ENCODE assay signal across 8 mouse cellular contexts in the genomic region with DNA sequence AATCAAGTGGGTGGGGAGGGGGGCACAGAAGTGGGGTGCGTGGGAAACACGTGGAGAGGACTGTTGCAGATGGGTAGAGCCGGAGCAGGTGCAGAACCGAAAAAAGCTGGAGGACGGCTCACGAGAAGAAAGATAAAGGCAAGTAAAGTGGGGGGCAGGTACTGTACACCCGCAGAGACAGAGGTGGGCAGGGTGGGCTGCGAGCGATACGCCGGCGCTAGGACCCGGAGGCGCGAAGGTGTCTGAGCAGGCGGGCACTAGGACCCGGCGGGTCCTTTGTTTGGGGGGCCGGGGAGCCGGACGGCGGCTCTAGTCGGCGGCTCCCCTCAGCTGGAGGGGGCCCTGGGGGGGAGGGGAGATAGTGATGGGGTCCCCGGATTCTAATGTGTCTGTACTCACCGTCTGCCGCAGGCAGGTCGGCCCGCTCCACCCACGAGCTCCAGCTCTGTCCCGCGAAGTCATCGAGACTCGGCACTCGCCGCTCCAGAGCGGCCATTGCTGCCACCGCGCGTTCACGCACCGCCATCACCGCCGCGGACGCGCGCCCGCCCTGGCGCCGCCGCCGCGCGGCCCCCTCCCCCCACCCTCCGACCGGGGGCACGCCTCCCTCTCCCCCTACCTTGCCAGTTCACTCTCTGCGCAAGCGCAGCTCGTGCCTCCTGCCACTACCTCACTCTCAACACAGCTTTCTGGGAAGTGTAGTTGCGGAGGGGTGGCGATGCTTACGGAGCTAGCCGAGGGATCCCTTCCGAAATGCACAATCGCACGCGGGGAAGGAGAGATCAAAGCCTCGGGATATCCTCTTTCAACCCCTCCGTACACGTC. TPM values are rescaled to one million over a fixed set of nuclear protein-coding genes. Genes with fewer than 3 reads are reported as not detected.
DNase-seq lines count a peak whose midpoint lies in the region; ATAC-seq and TF ChIP-seq lines count a peak whose summit lies in the region.

No protein-coding gene starts in this region.

- TF ChIP-seq POLR2A in olfactory bulb, adult 2 months (IDR thresholded peaks at IDR 0.05; ENCODE audit: insufficient read depth, low read depth, low read length) = peak; percentile 90; the same call in 1 of the 2 replicates
- peak; percentile 78 for TF ChIP-seq POLR2A in thymus, adult 2 months (IDR thresholded peaks at IDR 0.05; ENCODE audit: control insufficient read depth, extremely low read depth, insufficient read depth, low read length, poor library complexity)

- WGBS in forebrain, embryonic 16.5 days = 1% methylated on average over 55 of the region's 72 CpGs
- under 1% methylated on average over 68 of the region's 72 CpGs for WGBS in lung, embryonic 14.5 days
- under 1% methylated on average over 71 of the region's 72 CpGs for WGBS in olfactory bulb, adult 2 months
- WGBS in thymus, adult 2 months = under 1% methylated on average over 68 of the region's 72 CpGs

- H3K27me3 ChIP-seq in G1E (ENCODE audit: insufficient read depth, low read length) = no peaks in the 10 kb centered on the region; the same call in 1 of the 2 replicates
- H3K27me3 ChIP-seq in forebrain, embryonic 16.5 days (replicated peaks; ENCODE audit: control insufficient read depth, insufficient read depth, low read length) = no peaks in the 10 kb centered on the region
- no peaks in the 10 kb centered on the region for H3K27me3 ChIP-seq in lung, embryonic 14.5 days (ENCODE audit: insufficient read depth, low read length)
- no peaks in the 10 kb centered on the region for H3K27me3 ChIP-seq in thymus, adult 2 months (ENCODE audit: control insufficient read depth, insufficient read depth, low read length)

- H3K36me3 ChIP-seq in G1E (replicated peaks) = peaks cover 38% of the 10 kb centered on the region
- peaks cover 8% of the 10 kb centered on the region; the same call in 1 of the 2 replicates for H3K36me3 ChIP-seq in forebrain, embryonic 16.5 days (ENCODE audit: control insufficient read depth, insufficient read depth)
- H3K36me3 ChIP-seq in lung, embryonic 14.5 days (ENCODE audit: insufficient read depth) = peaks cover 21% of the 10 kb centered on the region
- H3K36me3 ChIP-seq in thymus, adult 2 months (ENCODE audit: control insufficient read depth, insufficient read depth, low read length) = no peaks in the 10 kb centered on the region

- ATAC-seq in G1E (ENCODE audit: extremely low read depth, insufficient number of reproducible peaks, low FRiP score, poor library complexity, severe bottlenecking) = peak; percentile 90
- ATAC-seq in forebrain, embryonic 16.5 days = peak; percentile 93
- peak; percentile 94 for ATAC-seq in lung, embryonic 14.5 days (ENCODE audit: insufficient read depth)

- intact Hi-C loops in heart, postnatal 36 days (cut with DNase I) = loop anchor here (2.0 to 10.0 kb wide), 2 partner anchors 47 to 345 kb away; a partner anchor contains a TSS

- H3K4me1 ChIP-seq in G1E (ENCODE audit: insufficient read depth, low read depth, low read length) = peaks cover 36% of the 10 kb centered on the region
- peaks cover 37% of the 10 kb centered on the region for H3K4me1 ChIP-seq in forebrain, embryonic 16.5 days (replicated peaks; ENCODE audit: control insufficient read depth, insufficient read depth, low read length)
- peaks cover 3% of the 10 kb centered on the region; the same call in 1 of the 2 replicates for H3K4me1 ChIP-seq in lung, embryonic 14.5 days (ENCODE audit: insufficient read depth)
- peaks cover 32% of the 10 kb centered on the region for H3K4me1 ChIP-seq in olfactory bulb, adult 2 months (ENCODE audit: control insufficient read depth, insufficient read depth, low read length)
- peaks cover 13% of the 10 kb centered on the region for H3K4me1 ChIP-seq in thymus, adult 2 months (replicated peaks; ENCODE audit: control insufficient read depth, insufficient read depth, low read length)

- TF ChIP-seq CTCF in G1E (IDR thresholded peaks at IDR 0.05; ENCODE audit: low read depth, low read length) = no peak
- TF ChIP-seq CTCF in layer of hippocampus, adult 2 months (conservative IDR thresholded peaks at IDR 0.05) = no peak
- no peak for TF ChIP-seq CTCF in lung, embryonic 14.5 days (IDR thresholded peaks at IDR 0.05; ENCODE audit: low read depth)
- no peak for TF ChIP-seq CTCF in olfactory bulb, adult 2 months (IDR thresholded peaks at IDR 0.05; ENCODE audit: insufficient read depth, low read depth, low read length)
- TF ChIP-seq CTCF in thymus, adult 2 months (IDR thresholded peaks at IDR 0.05; ENCODE audit: borderline replicate concordance, control insufficient read depth, extremely low read depth, insufficient read depth, low read length, poor library complexity) = no peak

- DNase-seq in G1E (ENCODE audit: low spot score) = peak; percentile 91
- peak; percentile 95 to 96 for DNase-seq in cerebellum, adult 18-20 months
- peak; percentile 89 to 92 for DNase-seq in heart, postnatal 36 days
- DNase-seq in layer of hippocampus, adult 2 months (ENCODE audit: low spot score in 2 of 2) = peak; percentile 91 to 95
- peak; percentile 97 for DNase-seq in lung, embryonic 14.5 days
- peak; percentile 90 for DNase-seq in thymus, adult 2 months

- peak overlapping the region; percentile 77 for H3K4me3 ChIP-seq in G1E (ENCODE audit: low read depth, low read length)
- peak overlapping the region; percentile 66 for H3K4me3 ChIP-seq in forebrain, embryonic 16.5 days (replicated peaks; ENCODE audit: low read length)
- peak overlapping the region; percentile 90 for H3K4me3 ChIP-seq in layer of hippocampus, adult 2 months
- H3K4me3 ChIP-seq in lung, embryonic 14.5 days (ENCODE audit: low read depth, low read length) = peak overlapping the region; percentile 62
- H3K4me3 ChIP-seq in olfactory bulb, adult 2 months (ENCODE audit: insufficient read depth, low read depth, low read length) = peak overlapping the region; percentile 57
- peak overlapping the region; percentile 66 for H3K4me3 ChIP-seq in thymus, adult 2 months (ENCODE audit: control insufficient read depth, insufficient read depth, low read length)

- H3K9ac ChIP-seq in forebrain, embryonic 16.5 days (replicated peaks; ENCODE audit: low read depth, low read length) = peak overlapping the region; percentile 88
- H3K9ac ChIP-seq in lung, embryonic 14.5 days = peak overlapping the region; percentile 82

- peak overlapping the region; percentile 94 for H3K4me2 ChIP-seq in forebrain, embryonic 16.5 days (ENCODE audit: low read length)
- peak overlapping the region; percentile 83 for H3K4me2 ChIP-seq in lung, embryonic 14.5 days

- H3K27ac ChIP-seq in forebrain, embryonic 16.5 days (ENCODE audit: low read length) = peak overlapping the region; percentile 93
- peak overlapping the region; percentile 100 for H3K27ac ChIP-seq in layer of hippocampus, adult 2 months
- H3K27ac ChIP-seq in lung, embryonic 14.5 days (ENCODE audit: low read depth) = peak overlapping the region; percentile 91
- peak overlapping the region; percentile 84 for H3K27ac ChIP-seq in olfactory bulb, adult 2 months (ENCODE audit: insufficient read depth, low read depth, low read length)
- H3K27ac ChIP-seq in thymus, adult 2 months (ENCODE audit: control insufficient read depth, insufficient read depth, low read length) = peak overlapping the region; percentile 74

- no peaks in the 10 kb centered on the region for H3K9me3 ChIP-seq in G1E (replicated peaks)
- no peaks in the 10 kb centered on the region for H3K9me3 ChIP-seq in forebrain, embryonic 16.5 days (ENCODE audit: control insufficient read depth, low read length)
- no peaks in the 10 kb centered on the region for H3K9me3 ChIP-seq in lung, embryonic 14.5 days (ENCODE audit: low read depth, low read length)

RNA-seq across cellular contexts. Expression of a gene that starts 0.6 kb away (rescaled TPM):
- total RNA-seq in G1E (2014; fragmentation: Nextera tagmentation) (8.0 and 8.6 TPM in 2 replicates), G1E (2017) (2.1 and 2.7 TPM in 2 replicates)
- 17.0 and 19.7 TPM in 2 replicates for polyA plus RNA-seq in G1E (2012)
- 30.7 and 33.8 TPM in 2 replicates for polyA plus RNA-seq in forebrain, embryonic 16.5 days (2015; fragmentation: Nextera tagmentation; extraction: Ambion mirVana)
- total RNA-seq in heart, postnatal 36 days (2021) = 1 to 10 TPM; 2.6 to 3.2 TPM
- total RNA-seq in layer of hippocampus, adult 2 months (2021) = 10 to 100 TPM; 31.9 to 34.6 TPM
- 14.0 and 18.1 TPM in 2 replicates for polyA plus RNA-seq in lung, embryonic 14.5 days (2014; fragmentation: Nextera tagmentation; extraction: Ambion mirVana)
- not detected in 2 replicates for polyA plus RNA-seq in olfactory bulb, adult 2 months (2012; ENCODE audit: insufficient read depth, insufficient read length, low replicate concordance, missing spikeins)
- polyA plus RNA-seq in thymus, adult 2 months (2012; rRNA removed) = 38.0 and 38.8 TPM in 2 replicates

RNA-seq across cellular contexts. Expression of a gene that starts 9.1 kb away (rescaled TPM):
- total RNA-seq in G1E (2014; fragmentation: Nextera tagmentation) (2.9 and 3.9 TPM in 2 replicates), G1E (2017) (6.3 and 6.6 TPM in 2 replicates)
- polyA plus RNA-seq in G1E (2012) = 2.9 and 3.4 TPM in 2 replicates
- polyA plus RNA-seq in forebrain, embryonic 16.5 days (2015; fragmentation: Nextera tagmentation; extraction: Ambion mirVana) = 4.1 and 5.7 TPM in 2 replicates
- total RNA-seq in heart, postnatal 36 days (2021) = 1 to 10 TPM; 5.3 to 5.5 TPM
- total RNA-seq in layer of hippocampus, adult 2 months (2021) = 10 to 100 TPM; 16.3 to 16.8 TPM
- polyA plus RNA-seq in lung, embryonic 14.5 days (2014; fragmentation: Nextera tagmentation; extraction: Ambion mirVana) = 2.0 TPM in 2 replicates
- polyA plus RNA-seq in olfactory bulb, adult 2 months (2012; ENCODE audit: insufficient read depth, insufficient read length, low replicate concordance, missing spikeins) = not detected in 2 replicates
- polyA plus RNA-seq in thymus, adult 2 months (2012; rRNA removed) = 21.9 and 23.0 TPM in 2 replicates

RNA-seq across cellular contexts. Expression of a gene that starts 16.3 kb away (rescaled TPM):
- total RNA-seq in G1E (2014; fragmentation: Nextera tagmentation) (not detected in 2 replicates), G1E (2017) (0.06 and 0.11 TPM in 2 replicates)
- not detected in 2 replicates for polyA plus RNA-seq in G1E (2012)
- polyA plus RNA-seq in forebrain, embryonic 16.5 days (2015; fragmentation: Nextera tagmentation; extraction: Ambion mirVana) = 1.7 and 2.3 TPM in 2 replicates
- under 1 TPM; 0.70 to 0.80 TPM for total RNA-seq in heart, postnatal 36 days (2021)
- 1 to 10 TPM; 2.0 to 3.0 TPM for total RNA-seq in layer of hippocampus, adult 2 months (2021)
- polyA plus RNA-seq in lung, embryonic 14.5 days (2014; fragmentation: Nextera tagmentation; extraction: Ambion mirVana) = 0.54 and 0.96 TPM in 2 replicates
- not detected in 2 replicates for polyA plus RNA-seq in olfactory bulb, adult 2 months (2012; ENCODE audit: insufficient read depth, insufficient read length, low replicate concordance, missing spikeins)
- 0.40 and 0.62 TPM in 2 replicates for polyA plus RNA-seq in thymus, adult 2 months (2012; rRNA removed)

RNA-seq across cellular contexts. Expression of a gene that starts 24.0 kb away (rescaled TPM):
- 0.29 and 0.98 TPM in 2 replicates for total RNA-seq in G1E (2014; fragmentation: Nextera tagmentation)
- total RNA-seq in G1E (2017) = 0.66 and 0.99 TPM in 2 replicates
- 0.46 and 0.51 TPM in 2 replicates for polyA plus RNA-seq in G1E (2012)
- 10.1 and 12.0 TPM in 2 replicates for polyA plus RNA-seq in forebrain, embryonic 16.5 days (2015; fragmentation: Nextera tagmentation; extraction: Ambion mirVana)
- 10 to 100 TPM; 15.1 to 15.5 TPM for total RNA-seq in heart, postnatal 36 days (2021)
- 10 to 100 TPM; 69.7 to 79.0 TPM for total RNA-seq in layer of hippocampus, adult 2 months (2021)
- 2.1 TPM in 2 replicates for polyA plus RNA-seq in lung, embryonic 14.5 days (2014; fragmentation: Nextera tagmentation; extraction: Ambion mirVana)
- polyA plus RNA-seq in olfactory bulb, adult 2 months (2012; ENCODE audit: insufficient read depth, insufficient read length, low replicate concordance, missing spikeins) = 177 and 487 TPM in 2 replicates
- polyA plus RNA-seq in thymus, adult 2 months (2012; rRNA removed) = 10.8 and 11.2 TPM in 2 replicates

RNA-seq across cellular contexts. Expression of a gene that starts 46.6 kb away (rescaled TPM):
- total RNA-seq in G1E (2014; fragmentation: Nextera tagmentation) (57.5 and 59.5 TPM in 2 replicates), G1E (2017) (297 and 331 TPM in 2 replicates)
- 3.8 and 4.9 TPM in 2 replicates for polyA plus RNA-seq in G1E (2012)
- 265 and 266 TPM in 2 replicates for polyA plus RNA-seq in forebrain, embryonic 16.5 days (2015; fragmentation: Nextera tagmentation; extraction: Ambion mirVana)
- 10 to 100 TPM; 54.3 to 55.2 TPM for total RNA-seq in heart, postnatal 36 days (2021)
- total RNA-seq in layer of hippocampus, adult 2 months (2021) = 10 to 100 TPM; 68.2 to 76.8 TPM
- 320 and 323 TPM in 2 replicates for polyA plus RNA-seq in lung, embryonic 14.5 days (2014; fragmentation: Nextera tagmentation; extraction: Ambion mirVana)
- polyA plus RNA-seq in olfactory bulb, adult 2 months (2012; ENCODE audit: insufficient read depth, insufficient read length, low replicate concordance, missing spikeins) = not detected in 2 replicates
- polyA plus RNA-seq in thymus, adult 2 months (2012; rRNA removed) = 57.5 and 71.3 TPM in 2 replicates

Comparison
In these comparisons a context has a peak if more than half of its experiments do, and no peak if none do; other contexts are left out.
1. Peak in every context shown above with its lines: DNase-seq, ATAC-seq, H3K4me3 ChIP-seq and H3K27ac ChIP-seq.